Mouse (Mus musculus) forebrain, postnatal 0 days (tissue): ENCODE measurements at regions not wholly inside any gene's neighbourhood (a gene's known extent, or its start where the extent isn't known, plus 50 kb on each side); places are given as distances from the start of the nearest gene placed in this dataset.

Experiments used
- ATAC-seq: fragments of 200-750 bp; cut with Nextera tagmentation; 2 replicates; pipeline ENCODE4 v1.8.0; 2017; ENCODE audit warnings: mild to moderate bottlenecking, moderate library complexity
- DNase-seq: peaks from one replicate; pipeline ENCODE4 v3.0.0-alpha.2; 2015
- H3K27ac ChIP-seq: fragments of 300-500 bp; sonication (generic); 2 replicates; pipeline ENCODE4 v1.5.1; 2014; ENCODE audit warnings: low read depth, mild to moderate bottlenecking, antibody characterized with exemption, low read length, moderate library complexity, mixed read lengths
- H3K27me3 ChIP-seq: fragments of 300-500 bp; sonication (generic); 2 replicates; pipeline ENCODE4 v1.6.1; 2014; ENCODE audit warnings: mild to moderate bottlenecking, low read length, mixed read lengths; ENCODE audit not compliant: insufficient read depth
- H3K36me3 ChIP-seq: fragments of 300-500 bp; sonication (generic); 2 replicates; pipeline ENCODE4 v1.6.1; 2014; ENCODE audit warnings: mild to moderate bottlenecking, moderate library complexity; ENCODE audit not compliant: insufficient read depth
- H3K4me1 ChIP-seq: fragments of 300-500 bp; sonication (generic); 2 replicates; pipeline ENCODE4 v1.6.1; 2014; ENCODE audit warnings: antibody characterized with exemption; ENCODE audit not compliant: insufficient read depth
- H3K4me2 ChIP-seq: fragments of 300-500 bp; sonication (generic); 2 replicates; pipeline ENCODE4 v1.6.1; 2014; ENCODE audit warnings: low read depth, mild to moderate bottlenecking, moderate library complexity
- H3K4me3 ChIP-seq: fragments of 300-500 bp; sonication (generic); 2 replicates; pipeline ENCODE4 v1.5.1; 2014; ENCODE audit warnings: low read depth, low read length, mixed read lengths
- H3K9ac ChIP-seq: fragments of 300-500 bp; sonication (generic); 2 replicates; pipeline ENCODE4 v1.6.1; 2014; ENCODE audit warnings: mild to moderate bottlenecking
- H3K9me3 ChIP-seq: fragments of 300-500 bp; sonication (generic); 2 replicates; pipeline ENCODE4 v1.6.1; 2016; ENCODE audit warnings: low read length
- CTCF ChIP-seq: sonication (generic); IDR thresholded peaks from 2 replicates; pipeline ENCODE4 v1.5.1; 2016; ENCODE audit warnings: antibody characterized with exemption, control low read depth, low read depth
- WGBS: fragments of 180-500 bp; shearing (Covaris S2); extraction: QIAGEN DNeasy Blood & Tissue Kit; methylation state at CpG from one replicate; pipeline ENCODE4 v1.1.7; 2014; 5-methylcytosine and 5-hydroxymethylcytosine counted together

DNA sequence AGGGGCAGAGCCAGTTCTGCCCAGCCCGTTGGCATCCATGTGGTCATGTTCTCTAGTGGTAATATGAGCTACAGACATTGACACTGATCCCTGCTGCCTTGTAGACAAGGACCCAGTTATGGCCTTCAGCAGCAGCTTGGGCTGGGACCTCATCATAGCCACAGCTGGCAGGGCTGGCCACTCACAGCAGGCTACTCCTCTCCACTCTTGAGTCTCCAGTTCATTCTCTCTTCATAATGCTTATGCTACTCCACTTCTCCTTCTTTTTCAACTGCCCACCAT lies 249.4 kb upstream of the Pex5l start:
- no peak for TF ChIP-seq CTCF
- Histone ChIP-seq H3K36me3 (no peaks in the 10 kb centered on the region), H3K9me3 (no peaks in the 10 kb centered on the region), H3K4me2 (no peak overlapping the region), H3K4me1 (no peaks in the 10 kb centered on the region; the same call in 1 of the 2 replicates), H3K9ac (no peak overlapping the region), H3K4me3 (no peak overlapping the region), H3K27me3 (no peaks in the 10 kb centered on the region), H3K27ac (no peak overlapping the region)
- 87% methylated on average over 1 of the region's 1 CpGs for WGBS
- no peak for DNase-seq
- no peak for ATAC-seq

DNA sequence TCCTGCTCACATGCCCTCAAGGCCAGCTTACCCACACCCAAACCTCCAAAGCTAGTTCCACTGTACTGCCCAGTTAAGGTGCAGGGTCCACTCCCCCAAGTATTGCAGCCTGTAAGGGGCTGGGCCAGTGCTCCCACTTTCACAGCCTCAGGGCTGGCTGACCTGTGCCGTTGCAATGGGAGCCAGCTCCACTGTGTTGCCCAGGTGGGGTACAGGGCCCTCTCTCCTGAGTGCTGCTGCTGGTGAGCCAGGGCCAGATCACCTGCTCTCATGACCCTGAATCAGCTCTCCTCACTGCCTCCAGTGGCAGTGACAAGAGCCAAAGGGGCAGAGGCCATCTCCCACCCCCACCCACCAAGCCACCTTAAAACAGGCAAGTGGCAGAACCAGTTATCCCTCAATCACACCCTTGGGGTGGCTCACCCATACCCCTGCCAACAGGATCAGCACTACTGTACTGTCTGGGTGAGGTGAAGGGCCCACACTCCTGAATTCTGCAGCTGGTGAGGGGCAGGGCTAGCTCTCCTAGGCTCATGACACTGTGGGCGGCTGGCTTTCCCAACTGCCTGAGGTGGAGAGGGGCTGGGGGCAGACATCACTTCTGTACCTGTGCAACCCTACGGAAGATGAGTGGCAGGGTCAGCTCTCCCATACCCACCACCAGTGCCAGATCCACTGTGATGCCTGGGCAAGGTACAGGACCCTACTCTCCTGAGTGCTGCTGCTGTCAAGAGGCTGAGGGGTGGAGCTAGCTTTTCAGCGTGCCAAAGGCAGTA lies 248.9 kb upstream of the Pex5l start:
- Histone ChIP-seq H3K36me3 (no peaks in the 10 kb centered on the region), H3K27me3 (no peaks in the 10 kb centered on the region), H3K4me3 (no peak overlapping the region), H3K9ac (no peak overlapping the region), H3K4me1 (no peaks in the 10 kb centered on the region), H3K4me2 (no peak overlapping the region), H3K9me3 (no peaks in the 10 kb centered on the region), H3K27ac (no peak overlapping the region)
- TF ChIP-seq CTCF: no peak
- DNase-seq: no peak
- WGBS: 87% methylated on average over 4 of the region's 4 CpGs
- no peak for ATAC-seq

DNA sequence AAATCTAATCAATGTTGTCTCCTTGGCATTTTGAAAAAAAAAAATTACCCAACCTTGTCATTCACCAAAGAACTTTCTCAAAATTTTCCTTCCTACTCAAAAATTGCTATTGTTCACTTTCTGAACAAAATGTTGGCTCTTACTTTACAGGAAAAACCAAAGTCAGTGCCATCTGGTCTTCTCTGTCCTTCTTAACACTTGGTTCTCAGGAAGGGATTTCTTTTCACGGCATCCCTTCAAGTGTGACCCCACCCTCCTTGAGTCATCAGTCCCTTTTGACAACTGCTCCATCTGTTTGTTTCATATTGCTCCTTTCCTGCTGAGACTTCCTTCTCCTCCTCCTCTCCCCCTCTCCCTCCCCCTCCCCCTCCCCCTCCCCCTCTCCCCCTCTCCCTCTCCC lies 245.1 kb upstream of the Pex5l start:
- Histone ChIP-seq H3K9ac (no peak overlapping the region), H3K4me1 (no peaks in the 10 kb centered on the region), H3K27ac (no peak overlapping the region), H3K27me3 (no peaks in the 10 kb centered on the region), H3K4me3 (no peak overlapping the region), H3K36me3 (no peaks in the 10 kb centered on the region), H3K4me2 (no peak overlapping the region), H3K9me3 (no peaks in the 10 kb centered on the region)
- DNase-seq (no peak), ATAC-seq (no peak)
- no peak for TF ChIP-seq CTCF
- WGBS: 35% methylated on average over 1 of the region's 1 CpGs

DNA sequence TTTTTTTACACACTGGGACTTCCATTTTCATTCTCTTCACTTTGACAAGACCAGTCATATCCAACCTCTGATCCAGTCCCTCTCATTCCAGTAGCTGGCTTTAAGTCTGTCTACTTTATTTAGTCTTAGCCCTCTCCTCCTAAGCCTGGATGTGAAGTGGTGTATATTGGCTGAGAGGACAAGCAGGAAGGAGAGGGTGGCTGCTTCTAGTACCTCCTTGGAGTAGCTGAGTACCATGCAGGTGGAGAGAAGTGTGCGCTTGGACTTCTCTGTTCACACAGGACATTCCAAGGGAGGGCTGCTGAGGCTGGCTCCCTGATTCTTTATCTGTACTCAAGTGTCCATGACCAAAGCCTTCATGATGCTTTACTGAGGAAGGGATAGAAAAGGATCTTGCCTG lies 240.6 kb upstream of the Pex5l start:
- no peak for ATAC-seq
- H3K4me2 ChIP-seq: no peak overlapping the region
- no peak overlapping the region for H3K4me3 ChIP-seq
- no peak overlapping the region for H3K27ac ChIP-seq
- TF ChIP-seq CTCF: no peak
- no peaks in the 10 kb centered on the region for H3K9me3 ChIP-seq
- no peaks in the 10 kb centered on the region for H3K36me3 ChIP-seq
- no peak overlapping the region for H3K9ac ChIP-seq
- DNase-seq: no peak
- no peaks in the 10 kb centered on the region for H3K27me3 ChIP-seq
- 100% methylated on average over 1 of the region's 1 CpGs for WGBS
- H3K4me1 ChIP-seq: no peaks in the 10 kb centered on the region

DNA sequence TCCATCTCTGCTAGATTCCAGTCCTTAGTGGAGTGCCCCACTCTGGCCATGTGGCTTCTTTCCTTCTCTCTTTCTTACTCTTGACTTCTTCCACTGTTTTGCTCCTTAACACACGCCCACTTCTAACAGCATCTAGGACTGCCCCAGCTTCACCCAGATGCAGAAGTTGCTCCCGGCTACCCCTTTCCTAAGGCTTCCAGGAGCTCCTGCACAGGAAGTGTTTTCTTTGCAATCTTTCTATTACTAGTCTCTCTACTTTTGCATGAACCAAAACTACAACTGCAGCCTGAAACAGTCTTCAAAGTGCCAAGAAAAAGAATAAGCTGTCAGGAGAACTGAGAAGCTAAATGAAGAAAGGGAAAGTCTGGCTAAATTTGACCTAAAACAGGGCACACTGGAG lies 236.6 kb upstream of the Pex5l start:
- Histone ChIP-seq H3K9ac (no peak overlapping the region), H3K27me3 (no peaks in the 10 kb centered on the region), H3K4me1 (no peaks in the 10 kb centered on the region), H3K27ac (no peak overlapping the region), H3K36me3 (no peaks in the 10 kb centered on the region), H3K4me3 (no peak overlapping the region), H3K9me3 (no peaks in the 10 kb centered on the region), H3K4me2 (no peak overlapping the region)
- TF ChIP-seq CTCF: no peak
- ATAC-seq (no peak), DNase-seq (no peak)
- WGBS: 87% methylated on average over 2 of the region's 2 CpGs

DNA sequence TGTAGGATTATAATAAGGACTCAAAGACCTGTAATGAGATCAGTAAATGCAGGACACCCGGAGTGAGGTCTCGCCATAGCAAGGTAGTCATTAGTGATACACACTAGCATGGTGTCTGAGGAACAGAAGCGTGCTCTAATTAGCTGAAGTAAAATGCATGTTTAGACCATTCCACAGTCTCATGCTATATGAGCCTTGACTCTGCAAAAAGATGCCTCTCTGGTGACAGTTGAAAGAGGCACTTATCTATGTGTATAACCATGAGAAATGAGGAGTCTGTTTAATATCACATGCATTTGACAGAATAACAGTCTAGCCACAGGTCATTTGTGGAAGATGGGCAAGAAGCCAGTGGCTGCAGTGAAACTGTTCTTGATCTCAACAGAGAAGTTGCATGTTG lies 232.1 kb upstream of the Pex5l start:
- 28% methylated on average over 3 of the region's 3 CpGs for WGBS
- no peak overlapping the region for H3K9ac ChIP-seq
- no peaks in the 10 kb centered on the region for H3K36me3 ChIP-seq
- H3K4me3 ChIP-seq: no peak overlapping the region
- no peak for DNase-seq
- no peaks in the 10 kb centered on the region for H3K27me3 ChIP-seq
- H3K27ac ChIP-seq: no peak overlapping the region
- ATAC-seq: no peak
- TF ChIP-seq CTCF: no peak
- no peaks in the 10 kb centered on the region for H3K4me1 ChIP-seq
- no peaks in the 10 kb centered on the region for H3K9me3 ChIP-seq
- H3K4me2 ChIP-seq: no peak overlapping the region

DNA sequence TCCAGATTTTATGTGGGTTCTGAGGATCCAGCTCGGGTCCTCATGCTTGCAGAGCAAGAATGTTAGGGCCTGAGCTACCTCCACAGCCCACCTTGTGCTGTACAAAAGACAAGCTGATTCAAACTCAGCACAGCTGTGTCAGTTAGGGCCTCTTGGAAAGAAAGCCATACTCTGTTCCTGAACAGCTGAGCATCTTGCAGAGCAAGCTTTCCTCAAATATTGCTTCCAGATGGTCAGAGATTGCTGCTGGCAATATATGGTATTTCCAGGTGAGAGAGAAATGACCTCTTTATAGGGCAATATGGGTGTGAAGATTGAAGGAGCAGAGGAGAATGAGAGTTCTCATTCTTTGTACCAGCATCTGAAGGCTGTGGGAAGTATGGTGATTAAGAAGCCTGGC lies 229.8 kb upstream of the Pex5l start:
- ATAC-seq (no peak), DNase-seq (no peak)
- no peaks in the 10 kb centered on the region for H3K27me3 ChIP-seq
- no peak overlapping the region for H3K9ac ChIP-seq
- TF ChIP-seq CTCF: no peak
- H3K9me3 ChIP-seq: no peaks in the 10 kb centered on the region
- no peak overlapping the region for H3K4me2 ChIP-seq
- no peak overlapping the region for H3K4me3 ChIP-seq
- no peaks in the 10 kb centered on the region for H3K36me3 ChIP-seq
- no peak overlapping the region for H3K27ac ChIP-seq
- WGBS: 87% methylated on average over 1 of the region's 1 CpGs
- H3K4me1 ChIP-seq: no peaks in the 10 kb centered on the region

DNA sequence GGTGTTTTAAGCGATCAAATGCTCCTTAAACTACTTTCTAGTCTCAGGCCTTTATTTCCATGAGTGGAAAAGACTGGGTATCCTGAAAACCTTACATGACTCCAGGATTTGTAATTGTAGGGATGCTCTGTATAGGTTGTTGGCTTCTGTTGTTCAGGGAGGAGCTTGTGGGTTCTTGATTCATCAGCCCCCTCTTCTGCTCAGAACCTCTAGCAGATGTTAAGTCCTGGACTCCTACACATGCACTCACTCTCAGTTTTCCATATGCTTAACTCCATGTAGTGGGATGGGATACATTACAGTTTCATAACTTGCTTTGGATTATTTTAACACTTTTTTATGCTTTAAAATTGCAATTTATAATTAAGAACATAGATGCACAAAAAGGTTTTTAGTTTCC lies 220.5 kb upstream of the Pex5l start:
- no peak for TF ChIP-seq CTCF
- Histone ChIP-seq H3K27me3 (no peaks in the 10 kb centered on the region), H3K4me3 (no peak overlapping the region), H3K4me2 (no peak overlapping the region), H3K4me1 (no peaks in the 10 kb centered on the region), H3K9ac (no peak overlapping the region), H3K9me3 (no peaks in the 10 kb centered on the region), H3K27ac (no peak overlapping the region), H3K36me3 (no peaks in the 10 kb centered on the region)
- no peak for ATAC-seq
- 87% methylated on average over 1 of the region's 1 CpGs for WGBS
- no peak for DNase-seq
